Mouse (Mus musculus) limb, embryonic 11.5 days (tissue): ENCODE results near the gene Hoxc8. TPM values are rescaled to one million over a fixed set of nuclear protein-coding genes. Genes with fewer than 3 reads are reported as not detected.

Source experiments
- ATAC-seq: fragments of 200-750 bp; cut with Nextera tagmentation; 2 replicates; pipeline ENCODE4 v1.8.0; 2017; ENCODE audit warnings: low read depth; ENCODE audit not compliant: insufficient number of reproducible peaks, low FRiP score, low TSS enrichment
- DNase-seq: peaks from one replicate; pipeline ENCODE4 v3.0.0-alpha.2; 2015; ENCODE audit warnings: low spot score
- H3K27ac ChIP-seq: fragments of 300-500 bp; sonication (generic); replicated peaks from 2 replicates; pipeline ENCODE4 v1.5.1; 2014; ENCODE audit warnings: low read depth, mild to moderate bottlenecking, low read length
- H3K27me3 ChIP-seq: fragments of 300-500 bp; sonication (generic); 2 replicates; pipeline ENCODE4 v1.6.1; 2014; ENCODE audit warnings: mild to moderate bottlenecking, low read length, mixed read lengths; ENCODE audit not compliant: control insufficient read depth, insufficient read depth
- H3K36me3 ChIP-seq: fragments of 300-500 bp; sonication (generic); 2 replicates; pipeline ENCODE4 v1.6.1; 2014; ENCODE audit warnings: mild to moderate bottlenecking, low read length, moderate library complexity, mixed read lengths; ENCODE audit not compliant: control insufficient read depth, insufficient read depth
- H3K4me1 ChIP-seq: fragments of 300-500 bp; sonication (generic); 2 replicates; pipeline ENCODE4 v1.6.1; 2014; ENCODE audit warnings: low read length, mixed read lengths; ENCODE audit not compliant: control insufficient read depth, insufficient read depth
- H3K4me2 ChIP-seq: fragments of 300-500 bp; sonication (generic); 2 replicates; pipeline ENCODE4 v1.6.1; 2014; ENCODE audit warnings: low read depth, mild to moderate bottlenecking, moderate library complexity; ENCODE audit not compliant: severe bottlenecking
- H3K4me3 ChIP-seq: fragments of 300-500 bp; sonication (generic); 2 replicates; pipeline ENCODE4 v1.5.1; 2014; ENCODE audit warnings: low read depth, low read length
- H3K9ac ChIP-seq: fragments of 300-500 bp; sonication (generic); 2 replicates; pipeline ENCODE4 v1.6.1; 2014; ENCODE audit warnings: mild to moderate bottlenecking, low read length
- H3K9me3 ChIP-seq: fragments of 300-500 bp; sonication (generic); 2 replicates; pipeline ENCODE4 v1.6.1; 2016; ENCODE audit warnings: low read length; ENCODE audit not compliant: control insufficient read depth
- WGBS: fragments of 180-500 bp; shearing (Covaris S2); extraction: QIAGEN DNeasy Blood & Tissue Kit; methylation state at CpG from one replicate; pipeline ENCODE4 v1.1.7; 2014; 5-methylcytosine and 5-hydroxymethylcytosine counted together
- polyA plus RNA-seq: library from polyadenylated mRNA; unstranded; fragments of >200 nt; fragmentation: Nextera tagmentation; extraction: Ambion mirVana; gene quantifications from 2 replicates; pipeline ENCODE4 v1.2.1, GENCODE M21; 2014

Gene Hoxc8
- polyA plus RNA-seq, 1 experiment from 2014 or later: 4.8 TPM

DNA sequence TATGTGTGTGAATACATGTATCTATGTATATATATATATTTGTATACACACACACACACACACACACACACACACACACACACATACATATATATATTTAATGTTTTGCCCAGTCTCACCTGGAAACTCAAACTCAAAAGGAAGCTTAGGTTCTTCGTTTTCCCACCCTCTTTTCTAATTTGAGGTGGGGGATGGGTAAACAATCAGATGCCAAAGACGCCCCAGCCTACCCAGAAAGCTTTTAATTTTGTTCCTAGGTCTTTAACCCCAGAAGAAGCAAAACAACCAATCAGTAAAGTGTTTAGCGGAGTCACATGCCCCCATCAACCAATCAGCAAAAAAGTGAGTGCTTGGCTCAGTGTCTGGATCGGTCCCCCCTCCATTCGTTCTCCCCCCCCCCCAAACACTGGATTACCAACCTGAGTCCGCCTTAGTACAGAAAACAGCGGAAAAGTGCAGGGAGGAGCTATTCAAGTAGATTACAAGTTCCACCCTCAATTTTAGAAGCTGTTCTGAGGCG, 30.6 kb downstream of the Hoxc8 start:
- Histone ChIP-seq H3K27ac (no peak overlapping the region), H3K9me3 (no peaks in the 10 kb centered on the region), H3K4me1 (peaks cover 21% of the 10 kb centered on the region), H3K4me3 (no peak overlapping the region), H3K27me3 (peaks cover 87% of the 10 kb centered on the region), H3K4me2 (no peak overlapping the region), H3K9ac (no peak overlapping the region), H3K36me3 (no peaks in the 10 kb centered on the region)
- 2% methylated on average over 8 of the region's 8 CpGs for WGBS
- ATAC-seq (no peak), DNase-seq (peak; percentile 24)

DNA sequence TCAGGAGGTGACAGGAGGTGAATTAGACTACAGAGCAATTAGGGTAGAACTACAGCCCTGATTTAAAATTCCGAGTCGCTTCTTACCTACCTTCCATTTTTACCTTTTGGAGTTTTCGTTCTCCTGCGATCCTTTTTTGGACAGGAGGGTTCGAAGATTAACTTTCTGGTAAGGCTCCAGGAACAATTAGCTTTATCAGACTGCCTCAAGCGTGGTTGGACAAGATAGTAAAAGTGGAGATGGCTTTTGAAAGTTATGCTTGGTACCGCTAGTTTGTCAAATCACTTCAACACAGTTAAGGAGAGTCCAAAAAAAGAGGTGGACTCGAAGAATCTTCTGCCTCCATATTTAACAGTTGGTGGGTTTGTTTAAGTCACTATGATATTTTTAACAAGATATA, 31.1 kb downstream of the Hoxc8 start:
- peaks cover 87% of the 10 kb centered on the region for H3K27me3 ChIP-seq
- H3K4me1 ChIP-seq: peaks cover 20% of the 10 kb centered on the region
- H3K4me3 ChIP-seq: no peak overlapping the region
- H3K27ac ChIP-seq: no peak overlapping the region
- 10% methylated on average over 8 of the region's 8 CpGs for WGBS
- no peak overlapping the region for H3K9ac ChIP-seq
- no peaks in the 10 kb centered on the region for H3K9me3 ChIP-seq
- H3K36me3 ChIP-seq: no peaks in the 10 kb centered on the region
- DNase-seq (no peak), ATAC-seq (no peak)
- no peak overlapping the region for H3K4me2 ChIP-seq

DNA sequence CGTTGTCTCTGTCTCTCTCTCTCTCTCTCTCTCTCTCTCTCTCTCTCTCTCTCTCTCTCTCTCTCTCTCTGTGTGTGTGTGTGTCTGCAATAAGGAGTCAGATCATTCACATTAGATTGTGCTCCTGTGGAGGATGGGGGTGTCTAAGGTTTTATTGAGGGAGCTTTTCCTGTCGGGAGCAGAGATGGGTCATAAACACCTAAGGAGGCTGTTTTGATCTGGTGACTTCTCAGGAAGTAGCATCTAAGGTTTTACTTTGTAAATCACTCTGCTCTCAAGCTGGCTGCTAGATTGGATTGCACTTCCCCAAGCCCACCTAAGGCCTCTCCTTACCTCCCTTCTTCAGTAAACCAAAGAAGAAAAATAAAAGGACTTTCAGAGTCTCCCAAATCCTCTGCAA, 33.7 kb downstream of the Hoxc8 start:
- Histone ChIP-seq H3K4me2 (no peak overlapping the region), H3K4me3 (no peak overlapping the region), H3K9ac (no peak overlapping the region), H3K27me3 (peaks cover 86% of the 10 kb centered on the region), H3K9me3 (no peaks in the 10 kb centered on the region), H3K27ac (no peak overlapping the region), H3K4me1 (peaks cover 7% of the 10 kb centered on the region; the same call in 1 of the 2 replicates), H3K36me3 (no peaks in the 10 kb centered on the region)
- 2% methylated on average over 2 of the region's 2 CpGs for WGBS
- ATAC-seq: no peak
- no peak for DNase-seq

DNA sequence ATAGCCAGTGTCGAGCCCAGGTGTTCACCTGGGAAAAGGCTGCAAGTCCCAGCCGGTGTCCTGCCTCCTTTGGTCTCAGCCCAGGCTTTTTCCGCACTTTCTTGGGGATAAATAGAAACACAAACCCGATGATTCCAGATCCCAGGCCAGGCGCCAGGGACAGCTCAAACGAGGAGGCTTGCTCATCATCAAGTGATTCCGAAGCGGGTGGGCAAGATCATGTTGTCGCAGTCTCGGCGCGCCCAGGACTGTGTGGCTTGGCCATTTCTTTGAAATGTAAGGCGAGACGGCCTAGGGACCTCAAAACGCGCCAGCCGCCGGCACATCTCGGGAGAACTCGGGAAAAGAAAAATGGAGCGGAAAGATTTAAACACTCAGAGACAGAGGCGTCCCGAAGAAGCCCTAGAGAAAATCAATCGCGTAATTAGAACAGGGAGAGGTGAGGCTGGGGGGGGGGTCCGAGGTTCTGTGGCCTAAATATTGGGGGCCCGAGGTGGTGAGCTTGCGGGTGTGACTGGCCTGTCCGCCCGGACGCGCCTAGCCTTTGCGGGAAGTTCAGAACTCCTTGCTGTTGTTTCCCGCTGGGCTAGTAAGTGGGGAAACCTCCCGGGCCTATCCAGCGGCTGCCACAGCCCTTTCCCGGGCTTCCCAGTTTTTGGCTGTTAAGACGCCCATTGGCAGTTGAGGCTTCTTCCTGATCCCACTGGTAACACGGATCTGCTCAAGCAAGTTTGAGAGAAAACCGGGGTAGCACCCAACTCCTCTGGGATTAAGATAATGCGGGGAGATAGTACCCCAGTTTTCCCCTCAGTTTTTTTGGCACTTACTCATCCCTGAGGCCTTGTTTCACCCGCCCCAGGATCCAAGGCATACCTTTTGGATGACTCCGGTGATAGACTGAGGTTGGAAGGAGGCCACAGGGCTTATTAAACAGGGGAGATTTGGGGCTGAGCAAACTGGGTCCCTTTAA, 37.1 kb downstream of the Hoxc8 start:
- DNase-seq (peak; percentile 70), ATAC-seq (no peak)
- H3K27ac ChIP-seq: no peak overlapping the region
- peak overlapping the region; percentile 0; the same call in 1 of the 2 replicates for H3K4me3 ChIP-seq
- 3% methylated on average over 43 of the region's 43 CpGs for WGBS
- H3K9ac ChIP-seq: peak overlapping the region; percentile 3; the same call in 1 of the 2 replicates
- no peaks in the 10 kb centered on the region for H3K9me3 ChIP-seq
- H3K27me3 ChIP-seq: peaks cover 80% of the 10 kb centered on the region
- H3K4me2 ChIP-seq: peak overlapping the region; percentile 31; the same call in 1 of the 2 replicates
- H3K36me3 ChIP-seq: no peaks in the 10 kb centered on the region
- peaks cover 13% of the 10 kb centered on the region for H3K4me1 ChIP-seq

DNA sequence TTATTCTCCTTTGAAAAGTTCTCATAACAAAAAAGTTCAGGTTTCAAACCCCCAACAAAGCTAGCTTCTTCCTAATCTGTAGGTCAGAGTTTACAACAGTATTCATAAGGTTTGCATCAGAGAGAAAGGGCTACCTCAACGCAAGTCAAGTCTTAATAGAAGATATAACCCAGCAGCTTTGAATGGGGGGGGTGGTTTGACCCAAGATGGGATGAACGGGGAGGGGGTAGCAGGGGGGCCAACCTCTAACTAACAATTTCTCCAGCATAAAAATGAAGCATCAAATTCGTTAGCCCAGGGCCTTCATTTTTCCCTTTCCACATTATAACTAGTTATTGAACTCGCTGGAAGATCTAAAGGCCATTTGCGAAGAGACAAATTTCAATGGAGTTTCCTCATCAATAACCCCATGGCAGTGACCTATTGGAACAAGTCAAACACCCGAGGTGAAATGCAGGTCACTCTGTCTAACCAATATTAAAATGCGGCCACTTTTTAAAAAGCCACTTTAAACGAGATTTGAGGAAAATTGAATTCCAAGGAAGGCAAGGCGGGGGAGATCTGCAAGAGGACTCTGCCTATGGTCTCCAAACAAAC, 38.6 kb downstream of the Hoxc8 start:
- H3K4me3 ChIP-seq: no peak overlapping the region
- H3K9ac ChIP-seq: no peak overlapping the region
- ATAC-seq (no peak), DNase-seq (no peak)
- H3K36me3 ChIP-seq: no peaks in the 10 kb centered on the region
- no peaks in the 10 kb centered on the region for H3K9me3 ChIP-seq
- 21% methylated on average over 9 of the region's 9 CpGs for WGBS
- H3K27ac ChIP-seq: no peak overlapping the region
- peaks cover 24% of the 10 kb centered on the region for H3K4me1 ChIP-seq
- no peak overlapping the region for H3K4me2 ChIP-seq
- peaks cover 77% of the 10 kb centered on the region for H3K27me3 ChIP-seq

DNA sequence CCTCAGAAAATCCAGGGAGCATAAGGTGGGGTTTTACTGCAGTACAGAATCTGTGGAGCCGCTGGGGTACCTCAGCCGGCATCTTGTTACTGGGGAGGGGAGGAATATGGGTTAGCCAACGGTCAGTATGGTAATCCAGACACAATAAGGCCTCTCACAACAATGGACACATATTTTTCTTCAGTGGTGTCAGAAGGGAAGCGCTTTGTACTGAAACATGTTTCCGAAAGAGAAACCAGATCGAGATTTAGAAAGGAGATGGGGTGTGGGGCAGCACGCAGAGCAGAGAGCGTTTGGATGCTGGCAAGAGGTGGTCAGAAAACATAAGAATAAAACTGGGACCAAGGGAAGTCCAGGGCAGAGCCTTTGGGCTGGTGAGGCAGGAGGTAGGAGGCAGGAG, 39.7 kb downstream of the Hoxc8 start:
- no peak for DNase-seq
- no peaks in the 10 kb centered on the region for H3K36me3 ChIP-seq
- peaks cover 34% of the 10 kb centered on the region for H3K4me1 ChIP-seq
- H3K4me2 ChIP-seq: no peak overlapping the region; the same call in 1 of the 2 replicates
- H3K9me3 ChIP-seq: no peaks in the 10 kb centered on the region
- no peak for ATAC-seq
- WGBS: 10% methylated on average over 8 of the region's 8 CpGs
- H3K27ac ChIP-seq: no peak overlapping the region
- H3K27me3 ChIP-seq: peaks cover 74% of the 10 kb centered on the region
- no peak overlapping the region for H3K4me3 ChIP-seq
- H3K9ac ChIP-seq: no peak overlapping the region

DNA sequence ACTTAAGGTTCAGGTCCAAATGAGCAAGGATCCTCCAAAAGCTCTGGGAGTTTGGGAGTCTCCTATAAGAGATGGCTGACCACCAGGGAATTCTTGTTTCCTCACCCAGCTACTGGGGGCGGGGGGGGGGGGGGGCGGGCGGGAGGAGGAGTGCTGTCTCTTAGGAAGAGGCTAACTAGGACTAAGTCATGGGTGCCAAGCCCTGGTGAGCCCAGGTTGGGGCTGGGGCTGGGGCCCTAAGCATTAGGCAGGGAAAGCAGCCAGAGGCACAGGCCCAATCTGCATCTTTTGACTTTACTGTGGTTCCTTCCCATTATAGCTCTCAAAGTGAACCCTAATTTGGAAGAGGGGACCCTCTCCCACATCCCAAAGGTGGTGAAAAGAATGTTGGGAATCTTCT, 41.8 kb downstream of the Hoxc8 start:
- Histone ChIP-seq H3K4me2 (no peak overlapping the region; the same call in 1 of the 2 replicates), H3K4me3 (no peak overlapping the region), H3K4me1 (peaks cover 34% of the 10 kb centered on the region), H3K9me3 (no peaks in the 10 kb centered on the region), H3K36me3 (no peaks in the 10 kb centered on the region), H3K27me3 (peaks cover 78% of the 10 kb centered on the region), H3K9ac (no peak overlapping the region), H3K27ac (no peak overlapping the region)
- DNase-seq (no peak), ATAC-seq (no peak)
- WGBS: 0% methylated on average over 2 of the region's 3 CpGs
